Mouse (Mus musculus) testis, adult 2 months (tissue): Measurements from ENCODE around the gene Rabggtb.

ENCODE experiments used
- CTCF ChIP-seq: fragments of 200-500 bp; IDR thresholded peaks from 2 replicates; pipeline ENCODE4 v1.5.1; 2012; ENCODE audit warnings: low read depth, mild to moderate bottlenecking, inconsistent platforms, low read length, moderate library complexity; ENCODE audit not compliant: control insufficient read depth, insufficient read depth, insufficient replicate concordance
- POLR2A ChIP-seq: fragments of 200-500 bp; IDR thresholded peaks from 2 replicates; pipeline ENCODE4 v1.6.1; 2012; ENCODE audit warnings: low read depth, mild to moderate bottlenecking, inconsistent platforms, low read length, moderate library complexity; ENCODE audit not compliant: control insufficient read depth

DNA sequence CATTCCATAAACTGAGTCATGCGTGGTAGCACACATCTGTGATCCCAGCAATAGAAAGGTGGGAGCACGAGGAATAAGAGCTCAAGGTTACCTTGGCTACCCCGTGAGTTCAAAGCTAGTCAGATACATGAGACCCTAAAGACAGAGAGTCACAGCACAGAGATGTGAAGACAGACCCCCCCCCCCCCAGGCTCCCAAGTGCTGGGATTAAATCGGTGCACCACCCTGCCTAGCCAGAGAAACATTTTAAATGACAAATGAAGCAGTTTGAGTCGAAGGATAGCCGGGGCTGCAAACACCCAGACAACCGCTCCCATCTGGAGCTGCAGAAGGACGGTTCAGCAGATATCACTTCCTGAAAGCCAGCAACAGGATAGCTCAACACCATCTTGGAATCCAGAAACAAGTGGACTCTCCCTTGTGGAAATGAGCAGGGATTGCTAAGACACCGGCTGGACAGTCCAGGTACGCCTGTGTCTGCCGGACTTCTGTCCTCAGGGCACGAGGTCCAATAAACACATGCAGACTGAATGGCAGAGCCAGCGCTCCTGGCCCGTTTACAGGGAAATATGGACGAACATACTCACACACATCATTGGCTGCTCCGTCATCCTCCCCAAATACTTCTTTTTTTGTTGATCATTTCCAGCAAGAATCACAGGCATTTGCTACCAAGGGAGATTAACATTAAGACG lies 24.5 kb upstream of the Rabggtb start:
- TF ChIP-seq POLR2A = no peak
- TF ChIP-seq CTCF = no peak
